Mouse (Mus musculus) duodenum, adult 2 months (tissue): ENCODE measurements around the gene Rdh1. TPM values are rescaled to one million over a fixed set of nuclear protein-coding genes. Genes with fewer than 3 reads are reported as not detected.

Experiments used
- polyA plus RNA-seq: library from polyadenylated mRNA; depleted of rRNA; stranded (reverse); fragments of >200 nt; gene quantifications from 2 replicates; pipeline ENCODE4 v1.2.3, GENCODE M21; 2012; ENCODE audit warnings: low replicate concordance; rRNA removed

The Rdh1 gene
- 0.06 TPM in 1 of 2 replicates, not detected in the other for polyA plus RNA-seq

GRCm38 (mm10) chr10:127759181-127760110, at the start of gene Rdh1, which contains the start of gene Rdh16f1:
Gene Rdh1, plus strand, starts transcription at chr10:127759721.
Gene Rdh16f1, plus strand, starts transcription at chr10:127759787.

GRCm38 (mm10) chr10:127724178-127724577, 35.3 kb upstream of the Rdh1 start, which contains the start of gene Tac2:
Gene Tac2, plus strand, starts transcription at chr10:127724478.

GRCm38 (mm10) chr10:127739083-127739660, 20.3 kb upstream of the Rdh1 start, which contains the start of gene Zbtb39:
Gene Zbtb39, plus strand, starts transcription at chr10:127739538.

GRCm38 (mm10) chr10:127751548-127751947, 8.0 kb upstream of the Rdh1 start, which contains the start of gene Gpr182:
Gene Gpr182, minus strand, starts transcription at chr10:127751732.

GRCm38 (mm10) chr10:127776011-127776410, 16.5 kb downstream of the Rdh1 start, which contains the start of gene Rdh9:
Gene Rdh9, plus strand, starts transcription at chr10:127776386.

GRCm38 (mm10) chr10:127800891-127801290, 41.4 kb downstream of the Rdh1 start, which contains the start of gene Rdh16:
Gene Rdh16, plus strand, starts transcription at chr10:127801152.

Other genes with a start within 250 kb of the Rdh1 start
- 7.5 and 9.9 TPM in 2 replicates for gene Ndufa4l2, start 244.8 kb upstream of the Rdh1 start, polyA plus RNA-seq
- gene Shmt2, start 237.3 kb upstream of the Rdh1 start, polyA plus RNA-seq, result 48.3 and 61.7 TPM in 2 replicates
- gene Nxph4, start 225.2 kb upstream of the Rdh1 start, polyA plus RNA-seq, result 0.15 TPM in 2 replicates
- 134 and 192 TPM in 2 replicates for gene Lrp1, start 138.6 kb upstream of the Rdh1 start, polyA plus RNA-seq
- gene Stat6, start 116.7 kb upstream of the Rdh1 start, polyA plus RNA-seq, result 52.2 and 71.9 TPM in 2 replicates
- 1.3 and 1.6 TPM in 2 replicates for gene Nemp1, start 92.8 kb upstream of the Rdh1 start, polyA plus RNA-seq
- 25.5 and 39.5 TPM in 2 replicates for gene Nab2, start 91.2 kb upstream of the Rdh1 start, polyA plus RNA-seq
- gene Myo1a, start 54.6 kb upstream of the Rdh1 start, polyA plus RNA-seq, result 179 and 405 TPM in 2 replicates
- 0.32 TPM in 1 of 2 replicates, not detected in the other for gene Tac2, start 35.2 kb upstream of the Rdh1 start, polyA plus RNA-seq
- 3.1 and 4.5 TPM in 2 replicates for gene Zbtb39, start 20.2 kb upstream of the Rdh1 start, polyA plus RNA-seq
- 1.1 and 2.3 TPM in 2 replicates for gene Gpr182, start 8.0 kb upstream of the Rdh1 start, polyA plus RNA-seq
- gene Rdh16f1, start 66 bp downstream of the Rdh1 start, polyA plus RNA-seq, result not detected in 2 replicates
- 3.4 and 31.0 TPM in 2 replicates for gene Rdh9, start 16.7 kb downstream of the Rdh1 start, polyA plus RNA-seq
- 2.1 and 3.5 TPM in 2 replicates for gene Rdh16, start 41.4 kb downstream of the Rdh1 start, polyA plus RNA-seq
- not detected in 2 replicates for gene Rdh19, start 90.2 kb downstream of the Rdh1 start, polyA plus RNA-seq
- gene Rdh16f2, start 106.8 kb downstream of the Rdh1 start, polyA plus RNA-seq, result 2.6 and 5.4 TPM in 2 replicates
- gene Rdh7, start 129.1 kb downstream of the Rdh1 start, polyA plus RNA-seq, result 40.9 and 82.5 TPM in 2 replicates
- 0.15 and 0.32 TPM in 2 replicates for gene Sdr9c7, start 138.8 kb downstream of the Rdh1 start, polyA plus RNA-seq
- 33.8 and 58.5 TPM in 2 replicates for gene Hsd17b6, start 247.9 kb downstream of the Rdh1 start, polyA plus RNA-seq